Mouse (Mus musculus) ES-Bruce4 (cell line): ENCODE measurements around the gene Arid1b.

Source experiments
- CTCF ChIP-seq: IDR thresholded peaks from one replicate; pipeline ENCODE4 v1.8.1; 2011; ENCODE audit warnings: low read depth, low read length
- EP300 ChIP-seq: IDR thresholded peaks from 2 replicates; pipeline ENCODE4 v1.6.1; 2011; ENCODE audit warnings: low read depth, low read length; ENCODE audit not compliant: insufficient read depth
- POLR2A ChIP-seq: IDR thresholded peaks from one replicate; pipeline ENCODE4 v1.8.1; 2011; ENCODE audit warnings: low read length; ENCODE audit not compliant: insufficient read depth

DNA sequence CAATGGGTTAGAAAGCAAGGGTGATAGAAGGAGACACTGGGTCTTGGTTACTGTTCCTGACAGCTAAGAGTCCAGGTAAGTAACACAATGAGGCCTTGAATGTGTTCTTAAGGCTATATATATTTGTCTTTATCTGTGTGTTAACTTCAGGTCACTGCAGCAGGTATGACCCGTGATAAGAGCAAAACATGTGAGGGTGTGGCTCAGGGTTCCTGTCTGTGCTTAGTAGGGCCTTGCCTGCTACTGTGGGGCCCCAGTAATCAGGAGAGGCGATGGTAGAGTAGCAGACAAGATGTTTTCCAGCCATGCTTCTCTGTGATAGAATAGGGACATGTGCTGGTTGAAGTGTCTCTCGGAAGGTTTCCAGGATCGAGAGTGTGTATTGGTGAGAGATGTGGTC, 118.0 kb downstream of the Arid1b start:
- TF ChIP-seq CTCF (no peak), POLR2A (no peak), EP300 (no peak)
